ENCODE assay signal across 8 mouse cellular contexts in genomic region chr2:19344636-19345413, GRCm38 (mm10). TPM values are rescaled to one million over a fixed set of nuclear protein-coding genes. Genes with fewer than 3 reads are reported as not detected.
DNase-seq lines count a peak whose midpoint lies in the region; ATAC-seq lines count a peak whose summit lies in the region.

No protein-coding gene starts in this region.

- peak; percentile 89 for DNase-seq in CD4-positive, CD25-positive, alpha-beta regulatory T cell, adult 2 months (ENCODE audit: low read depth, low spot score)
- peak; percentile 74 for DNase-seq in brain, embryonic 18.5 days (ENCODE audit: low read depth, low spot score)
- peak; percentile 88 for DNase-seq in forebrain, embryonic 11.5 days (ENCODE audit: low spot score)
- peak; percentile 89 for DNase-seq in kidney, postnatal 14 days
- peak; percentile 57 to 78 for DNase-seq in natural killer cell, adult 2 months (ENCODE audit: low spot score in 2 of 2)

- H3K27ac ChIP-seq in forebrain, embryonic 11.5 days (ENCODE audit: low read depth, low read length): no peak overlapping the region
- H3K27ac ChIP-seq in heart, embryonic 15.5 days: peak overlapping the region; percentile 31; the same call in 1 of the 2 replicates
- no peak overlapping the region for H3K27ac ChIP-seq in liver, embryonic 12.5 days
- no peak overlapping the region for H3K27ac ChIP-seq in stomach, embryonic 14.5 days (ENCODE audit: low read length)

- peak overlapping the region; percentile 32 for H3K4me2 ChIP-seq in forebrain, embryonic 11.5 days (ENCODE audit: low read depth, low read length, severe bottlenecking)
- H3K4me2 ChIP-seq in heart, embryonic 15.5 days: peak overlapping the region; percentile 59
- H3K4me2 ChIP-seq in liver, embryonic 12.5 days: peak overlapping the region; percentile 33
- H3K4me2 ChIP-seq in stomach, embryonic 14.5 days (replicated peaks; ENCODE audit: low read depth, low read length): no peak overlapping the region; the same call in 1 of the 2 replicates

- no peaks in the 10 kb centered on the region for H3K27me3 ChIP-seq in forebrain, embryonic 11.5 days (ENCODE audit: control insufficient read depth, insufficient read depth, low read length)
- H3K27me3 ChIP-seq in heart, embryonic 15.5 days: no peaks in the 10 kb centered on the region
- H3K27me3 ChIP-seq in liver, embryonic 12.5 days (replicated peaks): no peaks in the 10 kb centered on the region
- no peaks in the 10 kb centered on the region for H3K27me3 ChIP-seq in stomach, embryonic 14.5 days (ENCODE audit: control insufficient read depth, insufficient read depth, low read length)

- peak; percentile 87 for ATAC-seq in forebrain, embryonic 11.5 days (replicated peaks; ENCODE audit: low FRiP score)
- peak; percentile 66; the same call in 1 of the 2 replicates for ATAC-seq in heart, embryonic 15.5 days (replicated peaks; ENCODE audit: insufficient number of reproducible peaks, insufficient read depth, low FRiP score, low read depth)
- ATAC-seq in liver, embryonic 12.5 days: peak; percentile 44; the same call in 1 of the 2 replicates
- ATAC-seq in stomach, embryonic 14.5 days (ENCODE audit: insufficient number of reproducible peaks, insufficient read depth, low FRiP score, low read depth): peak; percentile 72; the same call in 1 of the 2 replicates

- no peak overlapping the region; the same call in 1 of the 2 replicates for H3K9ac ChIP-seq in forebrain, embryonic 11.5 days (ENCODE audit: low read length)
- no peak overlapping the region for H3K9ac ChIP-seq in heart, embryonic 15.5 days
- H3K9ac ChIP-seq in liver, embryonic 12.5 days: no peak overlapping the region
- no peak overlapping the region for H3K9ac ChIP-seq in stomach, embryonic 14.5 days (replicated peaks; ENCODE audit: low read depth, low read length)

- no peaks in the 10 kb centered on the region for H3K36me3 ChIP-seq in forebrain, embryonic 11.5 days (ENCODE audit: control insufficient read depth, insufficient read depth, low read length)
- no peaks in the 10 kb centered on the region for H3K36me3 ChIP-seq in heart, embryonic 15.5 days
- no peaks in the 10 kb centered on the region for H3K36me3 ChIP-seq in liver, embryonic 12.5 days
- no peaks in the 10 kb centered on the region for H3K36me3 ChIP-seq in stomach, embryonic 14.5 days (ENCODE audit: control insufficient read depth, insufficient read depth, low read length)

- 25% methylated on average over 17 of the region's 20 CpGs for WGBS in forebrain, embryonic 11.5 days
- 26% methylated on average over 20 of the region's 20 CpGs for WGBS in heart, embryonic 15.5 days
- 21% methylated on average over 19 of the region's 20 CpGs for WGBS in liver, embryonic 12.5 days (ENCODE audit: insufficient replicate concordance)
- 21% methylated on average over 19 of the region's 20 CpGs for WGBS in stomach, embryonic 14.5 days

- H3K9me3 ChIP-seq in forebrain, embryonic 11.5 days (ENCODE audit: control insufficient read depth, low read length): no peaks in the 10 kb centered on the region
- no peaks in the 10 kb centered on the region for H3K9me3 ChIP-seq in heart, embryonic 15.5 days (replicated peaks)
- H3K9me3 ChIP-seq in liver, embryonic 12.5 days (replicated peaks): no peaks in the 10 kb centered on the region
- no peaks in the 10 kb centered on the region for H3K9me3 ChIP-seq in stomach, embryonic 14.5 days (ENCODE audit: control insufficient read depth, low read depth, low read length)

- no peaks in the 10 kb centered on the region for H3K4me1 ChIP-seq in forebrain, embryonic 11.5 days (replicated peaks; ENCODE audit: control insufficient read depth, insufficient read depth, low read length)
- peaks cover 5% of the 10 kb centered on the region; the same call in 1 of the 2 replicates for H3K4me1 ChIP-seq in heart, embryonic 15.5 days (replicated peaks)
- no peaks in the 10 kb centered on the region; the same call in 1 of the 2 replicates for H3K4me1 ChIP-seq in liver, embryonic 12.5 days
- no peaks in the 10 kb centered on the region for H3K4me1 ChIP-seq in stomach, embryonic 14.5 days (ENCODE audit: control insufficient read depth, insufficient read depth, low read length)

- H3K4me3 ChIP-seq in forebrain, embryonic 11.5 days (ENCODE audit: low read depth, low read length): no peak overlapping the region
- H3K4me3 ChIP-seq in heart, embryonic 15.5 days: peak overlapping the region; percentile 33
- no peak overlapping the region for H3K4me3 ChIP-seq in liver, embryonic 12.5 days
- no peak overlapping the region for H3K4me3 ChIP-seq in stomach, embryonic 14.5 days (ENCODE audit: low read depth, low read length)

RNA-seq across cellular contexts. Expression of gene Msrb2, which starts 26.4 kb away (rescaled TPM):
- polyA plus RNA-seq in forebrain, embryonic 11.5 days (2014; fragmentation: Nextera tagmentation; extraction: Ambion mirVana): 10.3 and 12.1 TPM in 2 replicates
- polyA plus RNA-seq in heart, embryonic 15.5 days (2015; fragmentation: Nextera tagmentation; extraction: Ambion mirVana): 43.1 and 44.4 TPM in 2 replicates
- polyA plus RNA-seq in liver, embryonic 12.5 days (2016; fragmentation: Nextera tagmentation; extraction: Ambion mirVana): 10.3 and 11.2 TPM in 2 replicates
- polyA plus RNA-seq in stomach, embryonic 14.5 days (2014; fragmentation: Nextera tagmentation; extraction: Ambion mirVana): 22.7 and 27.1 TPM in 2 replicates
